Mouse (Mus musculus) frontal cortex, postnatal 14 days (tissue): Measurements from ENCODE around the gene Atg16l2.

Experiments used
- DNase-seq, 2 experiments: peaks; one replicate each; pipeline ENCODE4 v3.0.0; 2022; ENCODE audit warnings: low spot score in 2 of 2

Atg16l2 gene

GRCm38 (mm10) chr7:101223501-101223900 is 78.5 kb downstream of the Atg16l2 start:
- no peak for DNase-seq

- no peak for DNase-seq
Measured at GRCm38 (mm10) chr7:101216724-101217123, 85.3 kb downstream of the Atg16l2 start.

GRCm38 (mm10) chr7:101213515-101214263 is 88.4 kb downstream of the Atg16l2 start:
- no peak for DNase-seq
